Mouse (Mus musculus) limb, embryonic 12.5 days (tissue): ENCODE measurements around the gene Plpp7. TPM values are rescaled to one million over a fixed set of nuclear protein-coding genes. Genes with fewer than 3 reads are reported as not detected.

Experiments used
- ATAC-seq: fragments of 200-750 bp; cut with Nextera tagmentation; 2 replicates; pipeline ENCODE4 v1.8.0; 2017; ENCODE audit warnings: low read depth, moderate TSS enrichment; ENCODE audit not compliant: insufficient number of reproducible peaks, insufficient read depth, low FRiP score, low TSS enrichment
- H3K27ac ChIP-seq: fragments of 300-500 bp; sonication (generic); 2 replicates; pipeline ENCODE4 v1.5.1; 2016; ENCODE audit warnings: mild to moderate bottlenecking, moderate library complexity
- H3K27me3 ChIP-seq: fragments of 300-500 bp; sonication (generic); 2 replicates; pipeline ENCODE4 v1.6.1; 2016; ENCODE audit warnings: mild to moderate bottlenecking, moderate library complexity
- H3K36me3 ChIP-seq: fragments of 300-500 bp; sonication (generic); 2 replicates; pipeline ENCODE4 v1.6.1; 2016; ENCODE audit warnings: mild to moderate bottlenecking, moderate library complexity
- H3K4me1 ChIP-seq: fragments of 300-500 bp; sonication (generic); replicated peaks from 2 replicates; pipeline ENCODE4 v1.6.1; 2016
- H3K4me2 ChIP-seq: fragments of 300-500 bp; sonication (generic); 2 replicates; pipeline ENCODE4 v1.6.1; 2016; ENCODE audit warnings: mild to moderate bottlenecking, moderate library complexity
- H3K4me3 ChIP-seq: fragments of 300-500 bp; sonication (generic); replicated peaks from 2 replicates; pipeline ENCODE4 v1.5.1; 2016; ENCODE audit warnings: mild to moderate bottlenecking
- H3K9ac ChIP-seq: fragments of 300-500 bp; sonication (generic); replicated peaks from 2 replicates; pipeline ENCODE4 v1.6.1; 2016; ENCODE audit warnings: mild to moderate bottlenecking, moderate library complexity
- H3K9me3 ChIP-seq: fragments of 300-500 bp; sonication (generic); 2 replicates; pipeline ENCODE4 v1.6.1; 2016; ENCODE audit warnings: mild to moderate bottlenecking, moderate library complexity
- WGBS: fragments of 180-500 bp; shearing (Covaris S2); methylation state at CpG from one replicate; pipeline ENCODE4 v1.1.7; 2016; 5-methylcytosine and 5-hydroxymethylcytosine counted together
- polyA plus RNA-seq: library from polyadenylated mRNA; unstranded; fragments of >200 nt; fragmentation: Nextera tagmentation; extraction: Ambion mirVana; gene quantifications from 2 replicates; pipeline ENCODE4 v1.2.1, GENCODE M21; 2016

The Plpp7 gene
- polyA plus RNA-seq, 1 experiment from 2014 or later, result 5.0 TPM

GRCm38 (mm10) chr2:32070747-32071146, 24.6 kb upstream of the Plpp7 start:
- Histone ChIP-seq H3K4me1 (peaks cover 7% of the 10 kb centered on the region; the same call in 1 of the 2 replicates), H3K27ac (no peak overlapping the region), H3K9ac (no peak overlapping the region), H3K4me2 (no peak overlapping the region), H3K36me3 (no peaks in the 10 kb centered on the region), H3K9me3 (no peaks in the 10 kb centered on the region), H3K27me3 (peaks cover 9% of the 10 kb centered on the region; the same call in 1 of the 2 replicates), H3K4me3 (no peak overlapping the region)
- 91% methylated on average over 10 of the region's 10 CpGs for WGBS
- no peak for ATAC-seq

- Histone ChIP-seq H3K4me1 (no peaks in the 10 kb centered on the region), H3K9ac (no peak overlapping the region), H3K27ac (no peak overlapping the region), H3K9me3 (no peaks in the 10 kb centered on the region), H3K36me3 (no peaks in the 10 kb centered on the region), H3K27me3 (no peaks in the 10 kb centered on the region), H3K4me3 (no peak overlapping the region), H3K4me2 (no peak overlapping the region)
- 62% methylated on average over 8 of the region's 8 CpGs for WGBS
- ATAC-seq, result no peak
These were observed 20.9 kb upstream of the Plpp7 start for GRCm38 (mm10) chr2:32074404-32074803.

GRCm38 (mm10) chr2:32075368-32075767, 20.0 kb upstream of the Plpp7 start:
- Histone ChIP-seq H3K4me3 (no peak overlapping the region), H3K9me3 (no peaks in the 10 kb centered on the region), H3K36me3 (no peaks in the 10 kb centered on the region), H3K4me2 (no peak overlapping the region), H3K4me1 (no peaks in the 10 kb centered on the region), H3K9ac (no peak overlapping the region), H3K27ac (no peak overlapping the region), H3K27me3 (no peaks in the 10 kb centered on the region; the same call in 1 of the 2 replicates)
- no peak for ATAC-seq
- 78% methylated on average over 7 of the region's 7 CpGs for WGBS

GRCm38 (mm10) chr2:32077744-32078143, 17.6 kb upstream of the Plpp7 start:
- Histone ChIP-seq H3K4me1 (peaks cover 5% of the 10 kb centered on the region; the same call in 1 of the 2 replicates), H3K9me3 (no peaks in the 10 kb centered on the region), H3K4me2 (no peak overlapping the region), H3K4me3 (no peak overlapping the region), H3K36me3 (no peaks in the 10 kb centered on the region), H3K27me3 (peaks cover 15% of the 10 kb centered on the region), H3K27ac (no peak overlapping the region), H3K9ac (no peak overlapping the region)
- WGBS, result 79% methylated on average over 10 of the region's 10 CpGs
- no peak for ATAC-seq

GRCm38 (mm10) chr2:32078522-32078921, 16.8 kb upstream of the Plpp7 start:
- peaks cover 23% of the 10 kb centered on the region for H3K27me3 ChIP-seq
- no peaks in the 10 kb centered on the region for H3K9me3 ChIP-seq
- H3K4me1 ChIP-seq, result peaks cover 11% of the 10 kb centered on the region
- no peak for ATAC-seq
- H3K36me3 ChIP-seq, result no peaks in the 10 kb centered on the region
- H3K9ac ChIP-seq, result no peak overlapping the region
- WGBS, result 43% methylated on average over 8 of the region's 8 CpGs
- no peak overlapping the region for H3K4me3 ChIP-seq
- H3K4me2 ChIP-seq, result no peak overlapping the region
- H3K27ac ChIP-seq, result no peak overlapping the region

GRCm38 (mm10) chr2:32079191-32079725, 16.1 kb upstream of the Plpp7 start:
- Histone ChIP-seq H3K27ac (no peak overlapping the region), H3K27me3 (peaks cover 30% of the 10 kb centered on the region), H3K9ac (no peak overlapping the region), H3K9me3 (no peaks in the 10 kb centered on the region), H3K4me3 (no peak overlapping the region), H3K36me3 (no peaks in the 10 kb centered on the region), H3K4me1 (peaks cover 19% of the 10 kb centered on the region), H3K4me2 (no peak overlapping the region)
- no peak for ATAC-seq
- WGBS, result 92% methylated on average over 14 of the region's 14 CpGs

- WGBS, result 92% methylated on average over 3 of the region's 3 CpGs
- peaks cover 44% of the 10 kb centered on the region for H3K27me3 ChIP-seq
These were observed 14.6 kb upstream of the Plpp7 start for GRCm38 (mm10) chr2:32080681-32081080.

GRCm38 (mm10) chr2:32081296-32081929, 13.9 kb upstream of the Plpp7 start:
- peaks cover 20% of the 10 kb centered on the region for H3K4me1 ChIP-seq
- ATAC-seq, result no peak
- no peak overlapping the region for H3K27ac ChIP-seq
- H3K4me2 ChIP-seq, result peak overlapping the region; percentile 99; the same call in 1 of the 2 replicates
- no peak overlapping the region for H3K9ac ChIP-seq
- H3K9me3 ChIP-seq, result no peaks in the 10 kb centered on the region
- H3K27me3 ChIP-seq, result peaks cover 52% of the 10 kb centered on the region
- WGBS, result 83% methylated on average over 14 of the region's 14 CpGs
- no peaks in the 10 kb centered on the region for H3K36me3 ChIP-seq
- peak overlapping the region; percentile 65 for H3K4me3 ChIP-seq

More at GRCm38 (mm10) chr2:32080681-32081080, 14.6 kb upstream of the Plpp7 start:
- Histone ChIP-seq H3K9me3 (no peaks in the 10 kb centered on the region), H3K27ac (no peak overlapping the region), H3K4me1 (peaks cover 20% of the 10 kb centered on the region), H3K4me2 (no peak overlapping the region), H3K36me3 (no peaks in the 10 kb centered on the region), H3K9ac (no peak overlapping the region), H3K4me3 (no peak overlapping the region)
- no peak for ATAC-seq

GRCm38 (mm10) chr2:32082229-32082628, 13.1 kb upstream of the Plpp7 start:
- H3K9ac ChIP-seq, result peak overlapping the region; percentile 31; the same call in 1 of the 2 replicates

GRCm38 (mm10) chr2:32083159-32084011, 11.9 kb upstream of the Plpp7 start:
- Histone ChIP-seq H3K4me2 (peak overlapping the region; percentile 99), H3K4me1 (peaks cover 25% of the 10 kb centered on the region), H3K27me3 (peaks cover 71% of the 10 kb centered on the region), H3K27ac (no peak overlapping the region), H3K9me3 (no peaks in the 10 kb centered on the region), H3K4me3 (peak overlapping the region; percentile 65), H3K9ac (peak overlapping the region; percentile 62), H3K36me3 (no peaks in the 10 kb centered on the region)
- ATAC-seq, result no peak
- under 1% methylated on average over 91 of the region's 91 CpGs for WGBS

More at GRCm38 (mm10) chr2:32082229-32082628, 13.1 kb upstream of the Plpp7 start:
- Histone ChIP-seq H3K4me2 (peak overlapping the region; percentile 99), H3K4me3 (peak overlapping the region; percentile 65), H3K27ac (no peak overlapping the region), H3K4me1 (peaks cover 20% of the 10 kb centered on the region), H3K36me3 (no peaks in the 10 kb centered on the region), H3K27me3 (peaks cover 60% of the 10 kb centered on the region), H3K9me3 (no peaks in the 10 kb centered on the region)
- no peak for ATAC-seq
- 10% methylated on average over 2 of the region's 2 CpGs for WGBS
